Mouse (Mus musculus): ENCODE results near the gene Ninj2. TPM values are rescaled to one million over a fixed set of nuclear protein-coding genes. Genes with fewer than 3 reads are reported as not detected.

The Ninj2 gene
- total RNA-seq, 1 experiment from 2014 or later: 1.4 TPM

DNA sequence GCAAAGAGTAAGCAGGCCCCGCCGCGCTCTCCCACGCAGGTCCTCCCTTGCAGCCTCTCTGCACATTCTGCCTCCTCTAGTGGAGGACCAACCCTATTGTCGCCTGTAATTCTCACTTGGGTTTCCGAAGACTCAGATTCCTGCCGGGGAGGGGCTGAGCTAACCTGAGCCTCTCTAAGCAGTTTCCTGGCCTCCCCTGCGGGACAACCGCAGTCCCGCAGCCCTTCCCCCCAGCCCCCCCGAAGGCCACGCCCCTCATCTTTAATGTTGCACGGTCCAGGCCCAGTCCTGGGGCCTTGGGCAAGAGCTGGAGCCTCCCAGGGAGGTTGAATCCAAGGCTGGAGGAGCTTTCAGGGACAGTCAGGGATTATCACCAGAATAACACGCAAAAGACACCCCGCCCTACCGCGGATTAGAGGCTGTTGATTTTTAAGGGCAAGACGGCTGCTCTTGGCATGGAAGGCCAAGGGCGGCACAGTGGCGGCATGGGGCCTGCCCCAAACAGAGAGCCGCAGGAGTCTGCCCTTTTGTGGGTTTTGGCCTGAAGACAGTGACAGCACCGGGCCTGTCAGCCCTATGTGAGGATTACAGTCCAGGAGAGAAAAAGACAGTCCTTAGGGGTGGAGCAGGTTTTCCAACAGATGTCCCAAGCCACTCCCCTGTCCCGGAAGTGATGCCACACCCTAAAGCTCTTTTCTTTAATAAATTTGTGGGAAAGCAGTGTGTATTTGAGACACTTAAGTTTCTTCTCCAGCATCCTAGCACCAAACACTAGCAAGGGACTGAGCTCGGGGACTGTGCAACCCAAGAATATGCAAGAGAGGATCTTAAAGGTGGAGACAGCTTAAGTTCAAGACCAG lies 95.5 kb downstream of the Ninj2 start:
- no peak for ATAC-seq (replicated peaks; ENCODE audit: insufficient number of reproducible peaks, low FRiP score, low TSS enrichment, poor library complexity, severe bottlenecking)

DNA sequence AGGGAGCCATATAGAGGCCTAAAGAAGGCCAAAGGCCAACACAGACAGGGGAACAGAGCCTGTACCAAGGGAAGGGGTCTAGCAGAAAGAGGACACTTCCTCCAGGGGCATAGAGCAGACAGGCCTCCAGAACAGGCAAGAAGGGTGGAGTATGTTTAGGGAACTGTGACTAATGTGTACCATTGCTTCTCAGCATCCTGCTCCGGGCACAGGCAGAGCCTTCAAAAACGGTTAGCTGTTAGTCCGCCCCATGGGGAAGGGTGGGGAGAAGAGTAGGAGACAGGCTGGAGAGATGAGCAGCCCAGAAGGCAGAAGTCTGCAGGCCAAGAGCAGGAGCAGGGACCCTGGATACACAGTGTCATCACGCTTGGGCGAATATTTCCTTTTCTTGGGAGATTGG lies 96.1 kb downstream of the Ninj2 start:
- ATAC-seq (replicated peaks; ENCODE audit: insufficient number of reproducible peaks, low FRiP score, low TSS enrichment, poor library complexity, severe bottlenecking): peak; percentile 36; the same call in 1 of the 2 replicates

DNA sequence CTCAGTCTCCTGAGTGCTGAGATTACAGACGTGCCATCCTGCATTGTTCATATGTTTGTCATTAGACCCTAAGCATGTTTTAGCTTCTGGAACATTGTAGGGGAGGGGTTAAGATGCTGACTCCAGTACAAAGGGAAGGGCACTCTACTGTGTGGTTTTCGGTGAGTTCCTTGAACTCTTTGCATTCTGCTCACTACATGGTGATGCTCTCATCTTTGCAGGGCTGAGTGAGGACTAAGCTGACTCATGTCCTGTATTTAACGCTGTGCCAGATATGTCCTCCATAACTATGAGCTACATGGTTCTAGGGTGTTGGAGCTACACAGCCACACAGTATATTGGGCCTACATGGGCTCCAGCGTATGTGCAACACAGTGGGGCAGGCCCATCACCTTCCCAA lies 97.2 kb downstream of the Ninj2 start:
- no peak for ATAC-seq (replicated peaks; ENCODE audit: insufficient number of reproducible peaks, low FRiP score, low TSS enrichment, poor library complexity, severe bottlenecking)

- no peak for ATAC-seq (replicated peaks; ENCODE audit: insufficient number of reproducible peaks, low FRiP score, low TSS enrichment, poor library complexity, severe bottlenecking)
These were observed 97.8 kb downstream of the Ninj2 start for GRCm38 (mm10) chr6:120190912-120191311.

DNA sequence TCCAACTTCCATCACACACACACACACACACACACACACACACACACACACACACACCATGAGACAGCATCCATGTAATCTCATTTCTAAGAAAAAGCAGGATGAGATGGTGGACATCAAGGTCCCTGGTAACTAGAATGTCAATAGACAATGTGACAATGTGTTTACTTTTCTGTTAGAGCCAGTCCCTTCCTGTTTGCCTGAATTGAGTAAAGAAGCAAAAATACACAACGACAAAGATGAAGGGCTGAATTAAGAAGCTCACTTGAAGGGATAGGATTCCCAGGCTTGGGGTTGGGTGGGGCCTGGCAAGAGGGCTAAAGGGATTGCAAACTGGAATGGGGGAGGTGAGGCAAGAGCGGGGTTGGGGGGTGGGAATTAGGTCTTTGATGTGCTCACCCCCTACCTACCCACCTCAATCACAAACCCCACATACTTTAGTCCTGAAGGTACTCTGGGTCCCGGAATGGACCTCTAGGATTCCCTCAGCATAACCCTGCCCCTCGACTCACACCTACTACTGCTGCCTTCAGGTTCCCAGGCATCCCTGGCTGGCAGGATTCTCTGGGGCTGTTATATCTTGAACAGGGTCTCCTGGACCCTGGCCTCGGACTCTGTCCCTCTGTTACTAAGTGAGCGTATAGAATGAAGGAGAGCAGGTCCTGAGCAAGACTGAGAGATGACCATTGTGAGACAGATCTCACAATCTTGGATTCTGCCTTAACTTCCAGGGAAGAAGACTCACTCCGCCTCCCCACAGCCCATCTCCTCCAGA lies 98.4 kb downstream of the Ninj2 start:
- ATAC-seq (replicated peaks; ENCODE audit: insufficient number of reproducible peaks, low FRiP score, low TSS enrichment, poor library complexity, severe bottlenecking): no peak

GRCm38 (mm10) chr6:120192211-120192870 lies 99.2 kb downstream of the Ninj2 start:
- ATAC-seq (replicated peaks; ENCODE audit: insufficient number of reproducible peaks, low FRiP score, low TSS enrichment, poor library complexity, severe bottlenecking): no peak

GRCm38 (mm10) chr6:120193174-120193573 lies 100.0 kb downstream of the Ninj2 start:
- peak; percentile 76 for ATAC-seq (replicated peaks; ENCODE audit: insufficient number of reproducible peaks, low FRiP score, low TSS enrichment, poor library complexity, severe bottlenecking)

- no peak for ATAC-seq (replicated peaks; ENCODE audit: insufficient number of reproducible peaks, low FRiP score, low TSS enrichment, poor library complexity, severe bottlenecking)
These were observed 100.6 kb downstream of the Ninj2 start for GRCm38 (mm10) chr6:120193793-120194192.

DNA sequence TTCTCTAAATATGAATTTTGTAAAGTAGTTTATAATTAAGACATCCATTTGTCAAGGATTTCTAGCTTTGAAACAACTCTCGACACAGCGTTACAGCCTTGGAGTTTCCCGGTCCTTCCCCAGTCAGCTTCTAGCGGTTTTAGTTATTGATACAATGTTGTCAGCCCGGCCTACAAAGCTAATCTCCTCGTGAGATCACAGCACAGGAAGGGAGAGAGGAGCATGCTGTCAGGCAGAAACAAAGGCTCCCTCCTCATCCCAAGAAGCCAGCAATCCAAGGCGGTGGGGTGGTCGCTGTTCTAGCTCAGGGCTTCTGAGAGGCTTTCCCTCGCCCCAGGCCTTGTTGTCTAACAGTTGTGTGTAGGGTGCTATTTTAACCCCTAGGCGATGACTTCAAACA lies 101.2 kb downstream of the Ninj2 start:
- no peak for ATAC-seq (replicated peaks; ENCODE audit: insufficient number of reproducible peaks, low FRiP score, low TSS enrichment, poor library complexity, severe bottlenecking)

DNA sequence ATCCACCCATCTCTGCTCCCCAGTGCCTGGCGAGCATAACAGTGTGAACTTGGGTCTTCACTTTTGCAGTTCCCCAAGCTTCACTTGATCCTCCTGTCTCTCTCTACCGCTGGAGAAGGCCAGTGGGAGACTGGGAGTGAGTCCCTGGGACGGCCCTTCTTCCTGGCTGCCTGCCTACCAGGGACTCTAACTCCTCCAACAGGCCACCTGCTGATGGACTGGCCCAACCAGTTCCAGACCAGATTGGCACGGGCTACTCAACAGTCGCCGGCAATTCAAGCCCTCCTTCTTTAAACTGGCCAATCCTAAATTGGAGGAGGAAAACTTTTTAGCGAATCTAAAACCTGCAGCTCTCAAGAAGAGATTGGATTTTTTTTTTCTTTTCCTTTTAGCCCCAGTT lies 101.8 kb downstream of the Ninj2 start:
- no peak for ATAC-seq (replicated peaks; ENCODE audit: insufficient number of reproducible peaks, low FRiP score, low TSS enrichment, poor library complexity, severe bottlenecking)

GRCm38 (mm10) chr6:120196837-120197236 lies 103.7 kb downstream of the Ninj2 start:
- ATAC-seq (replicated peaks; ENCODE audit: insufficient number of reproducible peaks, low FRiP score, low TSS enrichment, poor library complexity, severe bottlenecking): no peak

DNA sequence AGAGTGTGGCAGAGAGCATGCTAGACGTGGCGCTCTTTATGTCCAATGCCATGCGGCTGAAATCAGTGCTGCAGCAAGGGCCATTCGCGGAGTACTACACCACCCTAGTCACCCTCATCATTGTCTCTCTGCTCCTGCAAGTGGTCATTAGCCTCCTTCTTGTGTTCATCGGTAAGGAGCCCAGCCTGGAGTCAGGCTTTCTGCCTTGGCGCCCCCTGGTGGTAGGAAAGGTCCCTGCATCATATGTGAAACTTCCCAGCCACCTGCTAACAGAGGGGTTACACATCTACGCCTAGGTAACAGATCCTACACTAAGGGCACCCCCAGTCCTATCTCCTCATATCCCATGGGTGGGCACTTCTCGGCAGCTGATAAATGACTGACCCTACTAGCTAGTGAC lies 104.8 kb downstream of the Ninj2 start:
- ATAC-seq (replicated peaks; ENCODE audit: insufficient number of reproducible peaks, low FRiP score, low TSS enrichment, poor library complexity, severe bottlenecking): peak; percentile 67

DNA sequence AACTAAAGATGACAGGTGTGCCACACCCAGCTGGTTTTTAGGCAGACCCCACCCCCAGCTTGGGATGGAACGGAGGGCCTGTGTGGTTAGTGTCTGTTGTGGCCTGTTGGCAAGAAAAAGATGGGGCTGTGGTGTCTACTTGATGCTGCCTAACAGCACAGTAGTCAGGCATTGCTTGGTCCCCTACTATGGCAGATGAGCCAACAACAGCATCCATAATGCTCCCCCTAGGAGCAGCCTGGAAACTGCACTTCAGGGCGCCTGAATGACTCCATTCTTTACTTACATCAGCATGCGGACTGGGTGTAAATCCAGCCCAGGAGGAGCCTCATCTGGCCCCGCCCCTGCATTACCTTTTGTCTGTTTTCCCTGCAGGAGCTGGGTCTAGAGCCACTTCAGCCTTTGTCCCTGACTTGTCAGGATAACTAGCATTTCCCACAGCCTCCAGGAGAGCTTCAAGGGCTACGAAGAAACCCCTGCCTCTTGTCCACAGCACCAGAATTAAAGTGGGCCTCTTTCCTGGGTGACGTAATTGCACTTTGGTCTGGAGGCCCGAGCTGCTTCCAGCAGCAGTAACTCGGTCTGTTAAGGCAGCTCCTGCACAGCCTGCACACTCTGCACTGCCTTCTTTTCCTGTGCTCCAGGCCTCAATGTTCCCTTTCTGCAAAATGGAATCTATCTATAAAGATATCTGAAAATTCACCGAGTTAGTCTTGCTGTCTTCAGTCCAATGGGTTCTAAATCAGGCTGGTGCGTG lies 106.7 kb downstream of the Ninj2 start:
- ATAC-seq (replicated peaks; ENCODE audit: insufficient number of reproducible peaks, low FRiP score, low TSS enrichment, poor library complexity, severe bottlenecking): no peak

- no peak for ATAC-seq (replicated peaks; ENCODE audit: insufficient number of reproducible peaks, low FRiP score, low TSS enrichment, poor library complexity, severe bottlenecking)
These were observed 108.8 kb downstream of the Ninj2 start for GRCm38 (mm10) chr6:120201956-120202355.

DNA sequence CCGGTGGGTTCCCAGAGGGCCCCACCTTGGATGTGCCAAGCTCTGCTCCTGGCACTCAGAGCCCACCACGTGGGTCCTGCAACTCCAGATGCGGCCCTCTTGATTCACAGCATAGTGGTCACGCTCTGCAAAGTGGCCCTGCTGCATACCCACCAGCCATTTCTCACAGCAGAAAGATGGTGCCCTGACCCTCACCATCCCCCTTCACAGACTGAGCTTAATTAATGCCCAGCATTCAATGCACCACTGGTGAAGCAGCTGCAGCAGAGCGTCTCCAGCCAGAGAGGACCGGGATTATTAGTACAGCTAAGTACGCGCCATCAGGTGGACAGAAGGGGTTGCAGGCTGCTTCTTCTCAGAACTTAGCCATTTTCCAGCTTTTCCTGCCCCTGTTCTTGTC lies 109.3 kb downstream of the Ninj2 start:
- no peak for ATAC-seq (replicated peaks; ENCODE audit: insufficient number of reproducible peaks, low FRiP score, low TSS enrichment, poor library complexity, severe bottlenecking)

DNA sequence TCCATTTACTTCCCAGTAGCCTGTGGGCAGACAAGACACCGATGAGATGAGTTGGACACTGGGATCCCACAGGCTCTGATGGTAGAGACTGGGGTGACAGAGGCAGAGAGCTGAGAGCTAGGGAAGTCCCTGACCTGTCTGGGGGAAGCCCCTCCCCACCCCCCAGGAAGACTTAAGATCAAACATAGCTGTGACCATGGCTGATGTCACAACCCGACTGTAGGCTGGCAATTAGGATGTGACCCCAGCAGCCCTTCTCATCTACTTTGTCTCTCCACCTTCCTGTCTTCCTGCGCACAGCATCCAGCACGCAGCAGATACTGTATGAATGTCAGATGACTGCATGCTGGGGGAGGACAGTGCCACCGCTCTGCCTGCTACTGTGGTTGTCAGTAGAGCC lies 113.4 kb downstream of the Ninj2 start:
- ATAC-seq (replicated peaks; ENCODE audit: insufficient number of reproducible peaks, low FRiP score, low TSS enrichment, poor library complexity, severe bottlenecking): no peak

DNA sequence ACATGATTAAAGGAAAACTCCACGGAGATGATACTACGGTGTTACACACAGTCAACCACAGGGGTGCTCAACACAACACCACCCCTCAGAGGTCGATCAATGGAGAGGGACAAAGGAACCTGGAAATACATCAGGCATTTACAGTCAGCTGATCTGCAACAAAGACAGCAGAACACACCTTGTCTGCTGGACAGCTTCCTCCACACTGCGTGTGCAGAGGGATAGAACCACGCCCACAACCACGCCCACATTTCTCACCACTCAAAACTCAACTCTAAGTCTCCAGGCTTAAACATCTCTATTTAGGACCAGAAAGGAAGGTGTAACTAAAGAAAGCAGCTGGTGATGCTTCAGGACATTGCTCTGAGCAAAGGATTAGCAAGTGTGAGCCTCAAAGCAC lies 118.4 kb downstream of the Ninj2 start:
- ATAC-seq (replicated peaks; ENCODE audit: insufficient number of reproducible peaks, low FRiP score, low TSS enrichment, poor library complexity, severe bottlenecking): no peak

DNA sequence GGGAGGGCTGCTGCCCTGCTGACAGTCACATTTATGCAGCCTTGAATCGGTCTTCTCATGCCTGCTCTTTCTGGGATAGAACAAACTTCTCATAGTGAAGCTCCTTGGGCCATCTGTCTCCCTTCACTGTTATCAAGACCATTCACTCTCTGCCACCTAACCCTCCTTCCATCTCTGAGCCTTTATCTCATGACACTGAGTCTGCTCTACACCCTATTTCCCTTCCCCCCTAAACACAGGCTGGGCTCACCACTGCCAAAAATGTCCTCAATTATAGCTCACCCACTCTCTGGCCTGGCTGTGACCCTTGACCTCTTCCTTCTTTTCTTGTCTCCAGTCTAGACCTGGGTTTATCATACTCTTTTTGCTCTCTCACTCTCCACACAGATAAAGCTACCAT lies 123.6 kb downstream of the Ninj2 start:
- ATAC-seq (replicated peaks; ENCODE audit: insufficient number of reproducible peaks, low FRiP score, low TSS enrichment, poor library complexity, severe bottlenecking): no peak

DNA sequence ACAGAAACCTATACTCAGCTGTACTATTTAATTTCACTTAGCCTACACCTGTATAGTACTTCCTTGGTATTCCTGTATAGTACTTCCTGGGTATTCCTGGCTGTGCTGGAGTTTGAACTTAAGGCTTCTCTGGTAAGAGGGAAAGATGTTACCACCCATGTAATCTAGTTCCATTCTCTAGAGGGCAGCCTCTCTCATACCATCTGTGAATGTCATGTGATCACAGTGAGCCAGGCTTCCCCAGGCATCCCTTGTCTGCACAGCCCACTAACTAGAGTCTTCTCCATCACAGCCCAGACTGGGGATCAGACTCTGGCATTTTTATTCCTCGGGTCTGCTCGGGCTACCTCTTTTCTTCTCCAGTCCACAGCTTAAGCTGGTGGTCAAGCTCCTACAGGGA lies 126.1 kb downstream of the Ninj2 start:
- no peak for ATAC-seq (replicated peaks; ENCODE audit: insufficient number of reproducible peaks, low FRiP score, low TSS enrichment, poor library complexity, severe bottlenecking)
